Mouse (Mus musculus): ENCODE measurements around the gene Sdc1.

- TF ChIP-seq POLR2A (IDR thresholded peaks at IDR 0.05; ENCODE audit: insufficient read depth, low read depth, low read length) (no peak), EP300 (IDR thresholded peaks at IDR 0.05; ENCODE audit: insufficient read depth, low read depth, low read length) (no peak), CTCF (IDR thresholded peaks at IDR 0.05) (no peak)
Observed at GRCm38 (mm10) chr12:8764221-8764930, 6.7 kb upstream of the Sdc1 start.
